Mouse (Mus musculus) CH12.LX (cell line): ENCODE measurements at regions not wholly inside any gene's neighbourhood (a gene's known extent, or its start where the extent isn't known, plus 50 kb on each side); places are given as distances from the start of the nearest gene placed in this dataset.

Experiments used
- BHLHE40 ChIP-seq: IDR thresholded peaks from 2 replicates; pipeline ENCODE4 v1.6.1; 2011; ENCODE audit warnings: mild to moderate bottlenecking, low read depth, low read length, improper control_type of control experiment
- CHD2 ChIP-seq: IDR thresholded peaks from 2 replicates; pipeline ENCODE4 v1.6.1; 2011; ENCODE audit warnings: low read length, improper control_type of control experiment
- CTCF ChIP-seq, 2 experiments: IDR thresholded peaks in 1 of 2; conservative IDR thresholded peaks in 1 of 2; 2 replicates each; pipeline ENCODE4 v1.5.1; 2011 to 2012; ENCODE audit warnings: low read depth in 2 of 2, low read length in 2 of 2, improper control_type of control experiment in 1 of 2, inconsistent platforms in 1 of 2, mild to moderate bottlenecking in 1 of 2, moderate library complexity in 1 of 2
- E2F4 ChIP-seq: IDR thresholded peaks from 2 replicates; pipeline ENCODE4 v1.6.1; 2011; ENCODE audit warnings: low read depth, low read length, improper control_type of control experiment; ENCODE audit not compliant: insufficient replicate concordance
- EP300 ChIP-seq: IDR thresholded peaks from 2 replicates; pipeline ENCODE4 v1.6.1; 2011; ENCODE audit warnings: low read length, improper control_type of control experiment
- GABPA ChIP-seq: IDR thresholded peaks from 2 replicates; pipeline ENCODE4 v1.6.1; 2012; ENCODE audit warnings: low read depth, low read length, improper control_type of control experiment, inconsistent platforms; ENCODE audit not compliant: insufficient replicate concordance
- HCFC1 ChIP-seq: IDR thresholded peaks from 2 replicates; pipeline ENCODE4 v1.6.1; 2012; ENCODE audit warnings: low read depth, mild to moderate bottlenecking, inconsistent platforms, low read length, improper control_type of control experiment
- JUND ChIP-seq: conservative IDR thresholded peaks from 2 replicates; pipeline ENCODE4 v1.6.1; 2011; ENCODE audit warnings: low read depth, low read length, improper control_type of control experiment
- MAZ ChIP-seq: IDR thresholded peaks from 2 replicates; pipeline ENCODE4 v1.6.1; 2012; ENCODE audit warnings: low read depth, mild to moderate bottlenecking, inconsistent platforms, low read length, improper control_type of control experiment, moderate library complexity
- MXI1 ChIP-seq: IDR thresholded peaks from 2 replicates; pipeline ENCODE4 v1.6.1; 2011; ENCODE audit warnings: mild to moderate bottlenecking, low read depth, low read length, improper control_type of control experiment
- MYC ChIP-seq: IDR thresholded peaks from 2 replicates; pipeline ENCODE4 v1.6.1; 2011; ENCODE audit warnings: low read depth, mild to moderate bottlenecking, improper control_type of control experiment, low read length
- NRF1 ChIP-seq: IDR thresholded peaks from 2 replicates; pipeline ENCODE4 v1.6.1; 2014; ENCODE audit warnings: low read depth, mild to moderate bottlenecking, inconsistent platforms, low read length, improper control_type of control experiment, moderate library complexity
- POLR2A ChIP-seq: IDR thresholded peaks from 2 replicates; pipeline ENCODE4 v1.6.1; 2011; ENCODE audit warnings: low read depth, mild to moderate bottlenecking, improper control_type of control experiment, low read length
- ZMIZ1 ChIP-seq: IDR thresholded peaks from 2 replicates; pipeline ENCODE4 v1.6.1; 2012; ENCODE audit warnings: low read depth, mild to moderate bottlenecking, inconsistent platforms, low read length, improper control_type of control experiment

- no peak for TF ChIP-seq CTCF (conservative IDR thresholded peaks at IDR 0.05 in 1 of 2, IDR thresholded peaks at IDR 0.05 in 1 of 2; ENCODE audit: low read depth in 2 of 2, low read length in 2 of 2)
- TF ChIP-seq POLR2A, result no peak
- no peak for TF ChIP-seq EP300
- no peak for TF ChIP-seq MAZ
- TF ChIP-seq GABPA, result no peak
- TF ChIP-seq JUND, result no peak
- TF ChIP-seq NRF1, result no peak
- TF ChIP-seq MYC, result no peak
- no peak for TF ChIP-seq E2F4
- no peak for TF ChIP-seq CHD2
- TF ChIP-seq HCFC1, result no peak
- no peak for TF ChIP-seq BHLHE40
- no peak for TF ChIP-seq ZMIZ1
- TF ChIP-seq MXI1, result no peak
These were observed 360.1 kb upstream of the Impg1 start for GRCm38 (mm10) chr9:80825346-80825745.
